Mouse (Mus musculus) hindbrain, embryonic 14.5 days (tissue): Measurements from ENCODE around the gene Apoh. TPM values are rescaled to one million over a fixed set of nuclear protein-coding genes. Genes with fewer than 3 reads are reported as not detected.

ENCODE experiments used
- ATAC-seq: fragments of 200-750 bp; cut with Nextera tagmentation; 2 replicates; pipeline ENCODE4 v1.8.0; 2017; ENCODE audit warnings: moderate number of reproducible peaks, mild to moderate bottlenecking, moderate TSS enrichment, moderate library complexity; ENCODE audit not compliant: low FRiP score
- DNase-seq: peaks from one replicate; pipeline ENCODE4 v3.0.0-alpha.2; 2015; ENCODE audit warnings: low spot score
- H3K27ac ChIP-seq: fragments of 300-500 bp; sonication (generic); 2 replicates; pipeline ENCODE4 v1.5.1; 2014; ENCODE audit warnings: mild to moderate bottlenecking, moderate library complexity
- H3K27me3 ChIP-seq: fragments of 300-500 bp; sonication (generic); 2 replicates; pipeline ENCODE4 v1.6.1; 2014; ENCODE audit warnings: mild to moderate bottlenecking, low read length, mixed read lengths; ENCODE audit not compliant: control insufficient read depth, insufficient read depth
- H3K36me3 ChIP-seq: fragments of 300-500 bp; sonication (generic); replicated peaks from 2 replicates; pipeline ENCODE4 v1.6.1; 2014; ENCODE audit not compliant: control insufficient read depth, insufficient read depth
- H3K4me1 ChIP-seq: fragments of 300-500 bp; sonication (generic); replicated peaks from 2 replicates; pipeline ENCODE4 v1.6.1; 2014; ENCODE audit warnings: antibody characterized with exemption, low read length, mixed read lengths; ENCODE audit not compliant: control insufficient read depth, insufficient read depth
- H3K4me2 ChIP-seq: fragments of 300-500 bp; sonication (generic); replicated peaks from 2 replicates; pipeline ENCODE4 v1.6.1; 2014; ENCODE audit warnings: mild to moderate bottlenecking, moderate library complexity
- H3K4me3 ChIP-seq: fragments of 300-500 bp; sonication (generic); replicated peaks from 2 replicates; pipeline ENCODE4 v1.5.1; 2014; ENCODE audit warnings: mild to moderate bottlenecking, low read length
- H3K9ac ChIP-seq: fragments of 300-500 bp; sonication (generic); 2 replicates; pipeline ENCODE4 v1.6.1; 2014
- H3K9me3 ChIP-seq: fragments of 300-500 bp; sonication (generic); 2 replicates; pipeline ENCODE4 v1.6.1; 2016; ENCODE audit warnings: low read length; ENCODE audit not compliant: control insufficient read depth
- WGBS: fragments of 180-500 bp; shearing (Covaris S2); extraction: QIAGEN DNeasy Blood & Tissue Kit; methylation state at CpG from one replicate; pipeline ENCODE4 v1.1.7; 2014; 5-methylcytosine and 5-hydroxymethylcytosine counted together
- polyA plus RNA-seq: library from polyadenylated mRNA; unstranded; fragments of >200 nt; fragmentation: Nextera tagmentation; extraction: Ambion mirVana; gene quantifications from 2 replicates; pipeline ENCODE4 v1.2.1, GENCODE M21; 2014

The Apoh gene
- polyA plus RNA-seq, 1 experiment from 2014 or later: 0.59 TPM

DNA sequence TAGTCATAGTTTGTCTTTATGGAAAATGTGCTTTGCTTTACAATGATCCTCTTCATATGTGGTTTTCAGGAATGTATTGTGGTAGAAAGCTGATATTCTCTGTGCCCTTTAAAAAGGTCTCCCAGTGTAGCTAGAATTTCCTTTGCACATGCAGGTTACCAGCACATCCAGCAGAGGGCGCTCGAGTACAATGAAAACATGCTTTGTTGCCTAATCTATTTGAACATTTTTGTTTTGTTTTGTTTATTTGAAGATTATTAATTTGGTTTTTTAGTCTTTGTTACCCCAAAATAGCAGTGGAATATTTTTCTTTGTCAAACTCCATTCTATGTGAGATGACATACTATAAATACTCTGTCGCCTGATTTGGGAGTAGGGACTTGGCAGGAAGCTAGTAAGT lies 106.7 kb downstream of the Apoh start:
- H3K4me2 ChIP-seq: no peak overlapping the region
- H3K9ac ChIP-seq: no peak overlapping the region
- peak; percentile 92 for DNase-seq
- no peak overlapping the region for H3K4me3 ChIP-seq
- H3K27me3 ChIP-seq: no peaks in the 10 kb centered on the region
- ATAC-seq: no peak
- peaks cover 8% of the 10 kb centered on the region; the same call in 1 of the 2 replicates for H3K9me3 ChIP-seq
- H3K27ac ChIP-seq: no peak overlapping the region
- 31% methylated on average over 3 of the region's 3 CpGs for WGBS
- no peaks in the 10 kb centered on the region for H3K36me3 ChIP-seq
- H3K4me1 ChIP-seq: no peaks in the 10 kb centered on the region

DNA sequence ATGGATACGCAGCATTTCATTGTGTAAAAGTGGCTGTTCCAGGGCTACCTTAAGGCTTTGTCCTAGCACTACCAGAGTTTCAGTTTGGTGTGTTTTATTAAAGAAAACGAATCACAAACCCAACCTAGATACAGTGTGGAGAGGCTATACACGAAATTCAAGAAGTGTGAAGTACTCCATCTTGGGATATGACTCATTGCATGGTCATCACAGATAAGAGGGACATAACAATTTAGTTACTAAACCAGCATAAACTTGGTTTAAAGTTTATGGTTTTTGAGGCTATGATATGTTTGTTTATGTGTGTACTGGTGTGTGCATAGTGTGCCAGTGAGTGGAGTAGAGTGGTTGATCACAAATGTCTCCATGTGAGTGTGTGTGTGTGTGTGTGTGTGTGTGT lies 116.4 kb downstream of the Apoh start:
- ATAC-seq (no peak), DNase-seq (no peak)
- WGBS: 90% methylated on average over 3 of the region's 3 CpGs
- Histone ChIP-seq H3K4me2 (no peak overlapping the region), H3K27ac (no peak overlapping the region), H3K9me3 (0 out of 2 replicates have a peak, but pooled peaks cover 4% of the 10 kb centered on the region), H3K9ac (no peak overlapping the region), H3K4me1 (no peaks in the 10 kb centered on the region), H3K27me3 (no peaks in the 10 kb centered on the region), H3K36me3 (no peaks in the 10 kb centered on the region), H3K4me3 (no peak overlapping the region)

Other genes with a start within 250 kb of the Apoh start
- 9.1 and 9.7 TPM in 2 replicates for gene Prkca, start 574 bp downstream of the Apoh start, polyA plus RNA-seq
- 9.6 and 11.4 TPM in 2 replicates for gene Cep112, start 81.8 kb downstream of the Apoh start, polyA plus RNA-seq